Mouse (Mus musculus): ENCODE results near the gene Hbs1l.

DNA sequence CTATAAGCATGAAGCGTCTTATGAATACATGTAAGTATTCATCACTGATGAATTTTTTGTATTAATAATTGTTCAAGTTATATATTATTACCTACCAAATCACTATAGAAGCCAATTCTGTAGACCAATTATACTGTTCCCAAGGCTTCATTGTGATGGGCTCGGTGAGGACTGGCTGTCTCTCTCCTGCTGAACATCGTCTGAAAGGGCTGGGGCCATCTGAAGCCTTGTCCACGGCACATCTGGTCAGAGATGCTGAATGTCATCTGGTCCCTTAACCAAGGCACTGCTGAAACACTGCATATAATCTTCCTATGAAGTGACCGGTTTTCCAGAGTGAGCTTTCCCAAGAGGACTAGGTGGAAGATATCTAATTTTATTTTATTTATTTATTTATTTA, 24.9 kb upstream of the Hbs1l start:
- no peak for TF ChIP-seq CTCF (conservative IDR thresholded peaks at IDR 0.05; ENCODE audit: low read length)
- no peak for TF ChIP-seq NANOG (IDR thresholded peaks at IDR 0.05; ENCODE audit: borderline replicate concordance, low read length)

All from E14TG2a.4 (cell line).